Mouse (Mus musculus): Measurements from ENCODE around the gene Ctps2. TPM values are rescaled to one million over a fixed set of nuclear protein-coding genes. Genes with fewer than 3 reads are reported as not detected.
"Not testable (repeated sequence)": the region's sequence is repeated elsewhere in the genome, so short reads cannot be mapped to it uniquely, and the experiment has no call there.

Gene Ctps2
- 29.6 and 32.9 TPM in 2 replicates for polyA plus RNA-seq (2015; fragmentation: Nextera tagmentation; extraction: Ambion mirVana)

- no peak for ATAC-seq
- 45% methylated on average over 4 of the region's 4 CpGs for WGBS
These were observed at the start of gene Ctps2 for GRCm38 (mm10) chrX:162900938-162901337. Ctps2 (plus strand) TSS chrX:162901238.

GRCm38 (mm10) chrX:162868294-162868965 lies 32.6 kb upstream of the Ctps2 start:
- Histone ChIP-seq H3K36me3 (ENCODE audit: control insufficient read depth, insufficient read depth) (peaks cover 5% of the 10 kb centered on the region; the same call in 1 of the 2 replicates), H3K4me1 (replicated peaks; ENCODE audit: control insufficient read depth, insufficient read depth, low read length) (no peaks in the 10 kb centered on the region), H3K27ac (ENCODE audit: low read depth, low read length) (no peak overlapping the region), H3K27me3 (replicated peaks; ENCODE audit: control insufficient read depth, insufficient read depth, low read length) (no peaks in the 10 kb centered on the region), H3K4me3 (ENCODE audit: low read depth, low read length) (no peak overlapping the region), H3K4me2 (replicated peaks; ENCODE audit: low read depth) (no peak overlapping the region), H3K9ac (ENCODE audit: low read depth, low read length) (no peak overlapping the region), H3K9me3 (ENCODE audit: control insufficient read depth) (no peaks in the 10 kb centered on the region)
- no peak for ATAC-seq
- WGBS: 70% methylated on average over 3 of the region's 3 CpGs
- TF ChIP-seq CTCF (IDR thresholded peaks at IDR 0.05; ENCODE audit: low read depth): no peak

More at GRCm38 (mm10) chrX:162900938-162901337, at the start of gene Ctps2:
- Histone ChIP-seq H3K27me3 (replicated peaks; ENCODE audit: control insufficient read depth, insufficient read depth, low read length) (no peaks in the 10 kb centered on the region), H3K9ac (ENCODE audit: low read depth, low read length) (peak within 1 kb of the TSS; percentile 62), H3K9me3 (ENCODE audit: control insufficient read depth) (no peaks in the 10 kb centered on the region), H3K4me1 (replicated peaks; ENCODE audit: control insufficient read depth, insufficient read depth, low read length) (no peaks in the 10 kb centered on the region), H3K36me3 (ENCODE audit: control insufficient read depth, insufficient read depth) (no peaks in the 10 kb centered on the region), H3K4me3 (ENCODE audit: low read depth, low read length) (peak within 1 kb of the TSS; percentile 50), H3K27ac (ENCODE audit: low read depth, low read length) (peak within 1 kb of the TSS; percentile 84), H3K4me2 (replicated peaks; ENCODE audit: low read depth) (peak within 1 kb of the TSS; percentile 65)
- no peak for TF ChIP-seq CTCF (IDR thresholded peaks at IDR 0.05; ENCODE audit: low read depth)

- no peak overlapping the region for H3K4me2 ChIP-seq (replicated peaks; ENCODE audit: low read depth)
- H3K9ac ChIP-seq (ENCODE audit: low read depth, low read length): no peak overlapping the region
- H3K36me3 ChIP-seq (ENCODE audit: control insufficient read depth, insufficient read depth): peaks cover 5% of the 10 kb centered on the region; the same call in 1 of the 2 replicates
- H3K4me1 ChIP-seq (replicated peaks; ENCODE audit: control insufficient read depth, insufficient read depth, low read length): no peaks in the 10 kb centered on the region
- no peak for ATAC-seq
- no peak overlapping the region for H3K4me3 ChIP-seq (ENCODE audit: low read depth, low read length)
- 38% methylated on average over 4 of the region's 4 CpGs for whole genome bisulfite sequencing
- TF ChIP-seq CTCF (IDR thresholded peaks at IDR 0.05; ENCODE audit: low read depth): peak; percentile 80
- no peak overlapping the region for H3K27ac ChIP-seq (ENCODE audit: low read depth, low read length)
- H3K9me3 ChIP-seq (ENCODE audit: control insufficient read depth): no peaks in the 10 kb centered on the region
- H3K27me3 ChIP-seq (replicated peaks; ENCODE audit: control insufficient read depth, insufficient read depth, low read length): no peaks in the 10 kb centered on the region
These were observed 29.1 kb upstream of the Ctps2 start for GRCm38 (mm10) chrX:162871734-162872517.

GRCm38 (mm10) chrX:162873761-162874160 lies 27.3 kb upstream of the Ctps2 start:
- TF ChIP-seq CTCF (IDR thresholded peaks at IDR 0.05; ENCODE audit: low read depth): no peak
- 94% methylated on average over 2 of the region's 2 CpGs for WGBS
- Histone ChIP-seq H3K4me3 (ENCODE audit: low read depth, low read length) (no peak overlapping the region), H3K4me1 (replicated peaks; ENCODE audit: control insufficient read depth, insufficient read depth, low read length) (no peaks in the 10 kb centered on the region), H3K9ac (ENCODE audit: low read depth, low read length) (no peak overlapping the region), H3K9me3 (ENCODE audit: control insufficient read depth) (no peaks in the 10 kb centered on the region), H3K27me3 (replicated peaks; ENCODE audit: control insufficient read depth, insufficient read depth, low read length) (no peaks in the 10 kb centered on the region), H3K36me3 (ENCODE audit: control insufficient read depth, insufficient read depth) (peaks cover 9% of the 10 kb centered on the region; the same call in 1 of the 2 replicates), H3K4me2 (replicated peaks; ENCODE audit: low read depth) (no peak overlapping the region), H3K27ac (ENCODE audit: low read depth, low read length) (no peak overlapping the region)
- no peak for ATAC-seq

GRCm38 (mm10) chrX:162878236-162878635 lies 22.8 kb upstream of the Ctps2 start:
- WGBS: 91% methylated on average over 3 of the region's 3 CpGs
- Histone ChIP-seq H3K36me3 (ENCODE audit: control insufficient read depth, insufficient read depth) (0 out of 2 replicates have a peak, but pooled peaks cover 11% of the 10 kb centered on the region), H3K27ac (ENCODE audit: low read depth, low read length) (no peak overlapping the region), H3K4me3 (ENCODE audit: low read depth, low read length) (no peak overlapping the region), H3K9ac (ENCODE audit: low read depth, low read length) (no peak overlapping the region), H3K4me2 (replicated peaks; ENCODE audit: low read depth) (no peak overlapping the region), H3K4me1 (replicated peaks; ENCODE audit: control insufficient read depth, insufficient read depth, low read length) (no peaks in the 10 kb centered on the region), H3K27me3 (replicated peaks; ENCODE audit: control insufficient read depth, insufficient read depth, low read length) (no peaks in the 10 kb centered on the region), H3K9me3 (ENCODE audit: control insufficient read depth) (no peaks in the 10 kb centered on the region)
- ATAC-seq: no peak
- TF ChIP-seq CTCF (IDR thresholded peaks at IDR 0.05; ENCODE audit: low read depth): no peak

- Histone ChIP-seq H3K4me1 (replicated peaks; ENCODE audit: control insufficient read depth, insufficient read depth, low read length) (no peaks in the 10 kb centered on the region), H3K27ac (ENCODE audit: low read depth, low read length) (peak within 1 kb of the TSS; percentile 64), H3K4me2 (replicated peaks; ENCODE audit: low read depth) (peak within 1 kb of the TSS; percentile 60), H3K27me3 (replicated peaks; ENCODE audit: control insufficient read depth, insufficient read depth, low read length) (no peaks in the 10 kb centered on the region), H3K9me3 (ENCODE audit: control insufficient read depth) (no peaks in the 10 kb centered on the region), H3K9ac (ENCODE audit: low read depth, low read length) (peak within 1 kb of the TSS; percentile 73), H3K36me3 (ENCODE audit: control insufficient read depth, insufficient read depth) (no peaks in the 10 kb centered on the region), H3K4me3 (ENCODE audit: low read depth, low read length) (peak within 1 kb of the TSS; percentile 68)
- ATAC-seq: peak; percentile 87
- no peak for TF ChIP-seq CTCF (IDR thresholded peaks at IDR 0.05; ENCODE audit: low read depth)
- WGBS: 22% methylated on average over 42 of the region's 47 CpGs
These were observed 13.0 kb upstream of the Ctps2 start, which contains the start of gene Syap1 for GRCm38 (mm10) chrX:162887931-162888511. Syap1 (minus strand) TSS chrX:162888447.

GRCm38 (mm10) chrX:162888575-162889223 lies 12.3 kb upstream of the Ctps2 start:
- 83% methylated on average over 9 of the region's 25 CpGs for WGBS
- ATAC-seq: 0 out of 2 replicates have a peak, but pooled peaks have one; percentile 23

More at GRCm38 (mm10) chrX:162888575-162889223, 12.3 kb upstream of the Ctps2 start:
- H3K4me2 ChIP-seq (replicated peaks; ENCODE audit: low read depth); H3K36me3 ChIP-seq (ENCODE audit: control insufficient read depth, insufficient read depth); H3K4me3 ChIP-seq (ENCODE audit: low read depth, low read length); H3K9me3 ChIP-seq (ENCODE audit: control insufficient read depth); H3K9ac ChIP-seq (ENCODE audit: low read depth, low read length); H3K27ac ChIP-seq (ENCODE audit: low read depth, low read length); H3K4me1 ChIP-seq (replicated peaks; ENCODE audit: control insufficient read depth, insufficient read depth, low read length); H3K27me3 ChIP-seq (replicated peaks; ENCODE audit: control insufficient read depth, insufficient read depth, low read length): not testable (repeated sequence)

Measured in intestine, postnatal 0 days (tissue).